Mouse (Mus musculus): ENCODE results near the gene Phka2.

DNA sequence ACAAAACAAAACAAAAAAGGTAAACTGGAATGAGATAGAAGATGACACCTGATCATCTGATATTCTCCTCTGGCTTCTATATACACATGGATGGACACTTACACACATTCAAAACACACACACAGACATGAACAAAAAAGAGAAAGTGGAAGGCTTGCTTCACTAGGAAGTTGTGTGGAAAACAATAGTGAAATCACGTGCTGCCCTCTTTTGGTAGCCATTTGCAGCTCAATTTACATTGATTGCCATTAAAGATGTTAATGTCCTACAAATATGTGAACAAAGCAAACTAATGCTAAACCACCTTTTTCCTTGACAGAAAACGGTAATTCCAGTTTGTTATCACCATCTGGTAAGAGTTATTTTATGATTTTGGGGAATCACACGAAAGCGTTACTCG, 46.3 kb upstream of the Phka2 start:
- no peak for TF ChIP-seq CTCF (conservative IDR thresholded peaks at IDR 0.05; ENCODE audit: low read length)
- TF ChIP-seq POU5F1 (IDR thresholded peaks at IDR 0.05; ENCODE audit: borderline replicate concordance, low read length): no peak
- TF ChIP-seq NANOG (IDR thresholded peaks at IDR 0.05; ENCODE audit: borderline replicate concordance, low read length): no peak

Data from E14TG2a.4 (cell line).